ENCODE assay signal across 18 mouse cellular contexts in the genomic region with DNA sequence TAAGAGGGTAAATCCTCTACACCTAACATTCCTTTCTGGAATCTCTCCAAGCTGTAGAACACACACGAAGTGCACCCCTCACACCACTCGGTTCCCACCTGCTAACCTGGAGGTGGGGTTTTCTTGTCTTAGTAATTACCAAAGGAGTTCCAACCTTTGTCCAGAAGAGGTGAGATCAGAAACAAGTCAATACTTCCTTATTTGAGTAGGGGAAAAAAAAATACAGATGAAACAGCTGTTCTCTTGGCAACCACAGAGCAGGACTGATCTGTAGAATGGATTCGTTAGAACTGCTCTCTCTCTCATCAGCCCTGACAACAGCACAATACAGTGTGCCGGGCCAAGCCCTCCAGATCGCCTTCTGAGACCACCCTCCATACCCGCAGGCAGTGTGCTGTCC. TPM values are rescaled to one million over a fixed set of nuclear protein-coding genes. Genes with fewer than 3 reads are reported as not detected.
A peak's percentile ranks its signal among the peaks of the same experiment; 100 is the strongest.
DNase-seq lines count a peak whose midpoint lies in the region; ATAC-seq and TF ChIP-seq lines count a peak whose summit lies in the region.
"Had no signal": no experiment of that assay in that cellular context is flagged by ENCODE, and none has a peak within 500 bp of the region (broad histone marks: within the 10 kb centered on the region; RNA-seq: fewer than 3 reads in every experiment).

No protein-coding gene starts in this region.

- no peaks in the 10 kb centered on the region for H3K9me3 ChIP-seq in liver, embryonic 16.5 days (replicated peaks; ENCODE audit: control insufficient read depth, low read length)
- H3K9me3 ChIP-seq in embryonic facial prominence, embryonic 15.5 days (replicated peaks) = no peaks in the 10 kb centered on the region
- H3K9me3 ChIP-seq: embryonic facial prominence, embryonic 13.5 days; midbrain, embryonic 15.5 days; neural tube, embryonic 12.5 days had no signal

- H3K79me3 ChIP-seq in C2C12 (ENCODE audit: low read depth) = no peaks in the 10 kb centered on the region

- peak; percentile 35; the same call in 1 of the 2 replicates for ATAC-seq in liver, embryonic 16.5 days (ENCODE audit: low read depth)
- no peak for ATAC-seq in embryonic facial prominence, embryonic 15.5 days (ENCODE audit: insufficient number of reproducible peaks, low FRiP score, low TSS enrichment, low read depth)
- ATAC-seq: forebrain, postnatal 0 days; hindbrain, embryonic 16.5 days; midbrain, embryonic 15.5 days had no signal

- H3K4me3 ChIP-seq in liver, embryonic 16.5 days (ENCODE audit: low read depth, low read length) = no peak overlapping the region
- H3K4me3 ChIP-seq in C2C12 (ENCODE audit: insufficient read depth, poor library complexity, severe bottlenecking) = no peak overlapping the region
- no peak overlapping the region for H3K4me3 ChIP-seq in embryonic facial prominence, embryonic 15.5 days (replicated peaks)
- H3K4me3 ChIP-seq: embryonic facial prominence, embryonic 13.5 days; midbrain, embryonic 15.5 days; neural tube, embryonic 12.5 days had no signal

- no peak for DNase-seq in liver
- DNase-seq in splenic B cell, adult 2 months (ENCODE audit: low read depth, low spot score) = peak; percentile 8
- no peak for DNase-seq in adrenal gland, postnatal 25 days
- DNase-seq in cerebellum, adult 11-12 months = no peak
- DNase-seq: cerebellum, postnatal 14 days; forebrain, postnatal 0 days; gastrocnemius, postnatal 10 days; heart, postnatal 14 days; lung, adult 2 months; right cerebral cortex, postnatal 4 days had no signal

- no peak overlapping the region; the same call in 1 of the 2 replicates for H3K9ac ChIP-seq in liver, embryonic 16.5 days (ENCODE audit: low read depth, low read length)
- no peak overlapping the region for H3K9ac ChIP-seq in embryonic facial prominence, embryonic 15.5 days
- H3K9ac ChIP-seq: embryonic facial prominence, embryonic 13.5 days; forebrain, postnatal 0 days; midbrain, embryonic 15.5 days; neural tube, embryonic 12.5 days had no signal

- H3K36me3 ChIP-seq in liver, embryonic 16.5 days (ENCODE audit: control insufficient read depth, insufficient read depth) = no peaks in the 10 kb centered on the region
- no peaks in the 10 kb centered on the region for H3K36me3 ChIP-seq in C2C12 (ENCODE audit: control insufficient read depth, insufficient read depth)
- no peaks in the 10 kb centered on the region for H3K36me3 ChIP-seq in embryonic facial prominence, embryonic 15.5 days
- H3K36me3 ChIP-seq in splenic B cell, adult 2 months (ENCODE audit: control insufficient read depth, insufficient read depth, low read length, poor library complexity, severe bottlenecking) = no peaks in the 10 kb centered on the region
- H3K36me3 ChIP-seq: midbrain, embryonic 15.5 days; neural tube, embryonic 12.5 days had no signal

- no peaks in the 10 kb centered on the region for H3K79me2 ChIP-seq in C2C12 (ENCODE audit: control insufficient read depth, insufficient read depth)

- TF ChIP-seq CTCF in C2C12 (IDR thresholded peaks at IDR 0.05; ENCODE audit: control insufficient read depth, insufficient read depth, insufficient read length) = no peak

- H3K27ac ChIP-seq in liver, embryonic 16.5 days (ENCODE audit: low read length) = peak overlapping the region; percentile 24; the same call in 1 of the 2 replicates
- 0 out of 2 replicates have a peak overlapping the region, but pooled peaks have one; percentile 48 for H3K27ac ChIP-seq in embryonic facial prominence, embryonic 15.5 days (replicated peaks)
- H3K27ac ChIP-seq: midbrain, embryonic 15.5 days; neural tube, embryonic 12.5 days had no signal

- no peaks in the 10 kb centered on the region for H3K27me3 ChIP-seq in liver, embryonic 16.5 days (ENCODE audit: control insufficient read depth, insufficient read depth, low read depth, low read length)
- H3K27me3 ChIP-seq in C2C12 (ENCODE audit: control insufficient read depth, insufficient read depth, insufficient read length) = no peaks in the 10 kb centered on the region
- no peaks in the 10 kb centered on the region for H3K27me3 ChIP-seq in embryonic facial prominence, embryonic 15.5 days
- H3K27me3 ChIP-seq in splenic B cell, adult 2 months (ENCODE audit: control insufficient read depth, insufficient read depth, low read length, poor library complexity, severe bottlenecking) = no peaks in the 10 kb centered on the region
- H3K27me3 ChIP-seq: embryonic facial prominence, embryonic 13.5 days; midbrain, embryonic 15.5 days; neural tube, embryonic 12.5 days; Patski had no signal

- peak overlapping the region; percentile 3 for H3ac ChIP-seq in C2C12 (ENCODE audit: control insufficient read depth, insufficient read length, low read depth)

- H3K4me2 ChIP-seq in liver, embryonic 16.5 days (ENCODE audit: low read depth, low read length) = no peak overlapping the region
- H3K4me2 ChIP-seq in embryonic facial prominence, embryonic 15.5 days (replicated peaks) = no peak overlapping the region
- H3K4me2 ChIP-seq: embryonic facial prominence, embryonic 13.5 days; midbrain, embryonic 15.5 days; neural tube, embryonic 12.5 days had no signal

- 16% methylated on average over 6 of the region's 6 CpGs for WGBS in liver, embryonic 16.5 days (ENCODE audit: insufficient replicate concordance)
- 41% methylated on average over 6 of the region's 6 CpGs for WGBS in embryonic facial prominence, embryonic 15.5 days

- peaks cover 2% of the 10 kb centered on the region for H3K4me1 ChIP-seq in liver, embryonic 16.5 days (ENCODE audit: control insufficient read depth, low read depth, low read length)
- H3K4me1 ChIP-seq in embryonic facial prominence, embryonic 15.5 days = peaks cover 15% of the 10 kb centered on the region
- H3K4me1 ChIP-seq: midbrain, embryonic 15.5 days; neural tube, embryonic 12.5 days had no signal

TF ChIP-seq in C2C12, 6 proteins besides CTCF, POLR2A, EP300 and RAD21:
- no peak for TF ChIP-seq MAX (IDR thresholded peaks at IDR 0.05)
- TF ChIP-seq CEBPB (IDR thresholded peaks at IDR 0.05; ENCODE audit: low read depth) = no peak
- no peak for TF ChIP-seq FOSL1 (IDR thresholded peaks at IDR 0.05; ENCODE audit: insufficient read depth, low read length, poor library complexity, severe bottlenecking)
- TF ChIP-seq USF1 (IDR thresholded peaks at IDR 0.05; ENCODE audit: low read depth) = no peak
- TF ChIP-seq MYOG (IDR thresholded peaks at IDR 0.05; ENCODE audit: control insufficient read depth, extremely low read depth, insufficient read length) = no peak
- peak; percentile 20 for TF ChIP-seq MYOD1 (IDR thresholded peaks at IDR 0.05; ENCODE audit: control insufficient read depth, insufficient read length, low read depth)

RNA-seq across cellular contexts. Expression of gene Lima1, which starts 28.6 kb away (rescaled TPM):
- 12.2 and 14.2 TPM in 2 replicates for polyA plus RNA-seq in liver, embryonic 16.5 days (2015; fragmentation: Nextera tagmentation; extraction: Ambion mirVana)
- polyA plus RNA-seq in C2C12 (2012; fragmentation: generic; extraction: Trizol) = 130 TPM
- polyA plus RNA-seq in embryonic facial prominence, embryonic 15.5 days (2015; fragmentation: Nextera tagmentation; extraction: Ambion mirVana) = 87.1 and 90.8 TPM in 2 replicates
- 40.3 and 42.4 TPM in 2 replicates for total RNA-seq in adrenal gland, postnatal 25 days (2021)
